Mouse (Mus musculus) hindbrain, embryonic 15.5 days (tissue): ENCODE measurements around the gene Tacr2. TPM values are rescaled to one million over a fixed set of nuclear protein-coding genes. Genes with fewer than 3 reads are reported as not detected.

Experiments used
- ATAC-seq: fragments of 200-750 bp; cut with Nextera tagmentation; 2 replicates; pipeline ENCODE4 v1.8.0; 2017; ENCODE audit warnings: low read depth, moderate number of reproducible peaks, moderate TSS enrichment; ENCODE audit not compliant: low FRiP score
- H3K27ac ChIP-seq: fragments of 300-500 bp; sonication (generic); replicated peaks from 2 replicates; pipeline ENCODE4 v1.5.1; 2015; ENCODE audit warnings: mild to moderate bottlenecking, inconsistent platforms
- H3K27me3 ChIP-seq: fragments of 300-500 bp; sonication (generic); 2 replicates; pipeline ENCODE4 v1.6.1; 2015; ENCODE audit warnings: control low read depth, inconsistent platforms
- H3K36me3 ChIP-seq: fragments of 300-500 bp; sonication (generic); 2 replicates; pipeline ENCODE4 v1.6.1; 2015; ENCODE audit warnings: control low read depth, inconsistent platforms
- H3K4me1 ChIP-seq: fragments of 300-500 bp; sonication (generic); replicated peaks from 2 replicates; pipeline ENCODE4 v1.6.1; 2015; ENCODE audit warnings: control low read depth, inconsistent platforms
- H3K4me2 ChIP-seq: fragments of 300-500 bp; sonication (generic); 2 replicates; pipeline ENCODE4 v1.6.1; 2015; ENCODE audit warnings: moderate library complexity, mild to moderate bottlenecking, inconsistent platforms
- H3K4me3 ChIP-seq: fragments of 300-500 bp; sonication (generic); 2 replicates; pipeline ENCODE4 v1.5.1; 2015; ENCODE audit warnings: mild to moderate bottlenecking, inconsistent platforms
- H3K9ac ChIP-seq: fragments of 300-500 bp; sonication (generic); 2 replicates; pipeline ENCODE4 v1.6.1; 2015; ENCODE audit warnings: inconsistent platforms
- H3K9me3 ChIP-seq: fragments of 300-500 bp; sonication (generic); 2 replicates; pipeline ENCODE4 v1.6.1; 2016; ENCODE audit warnings: control low read depth, inconsistent platforms
- WGBS: fragments of 180-500 bp; shearing (Covaris S2); methylation state at CpG from one replicate; pipeline ENCODE4 v1.1.7; 2015; 5-methylcytosine and 5-hydroxymethylcytosine counted together
- polyA plus RNA-seq: library from polyadenylated mRNA; unstranded; fragments of >200 nt; fragmentation: Nextera tagmentation; extraction: Ambion mirVana; gene quantifications from 2 replicates; pipeline ENCODE4 v1.2.1, GENCODE M21; 2015

The Tacr2 gene
- polyA plus RNA-seq, 1 experiment from 2014 or later = not detected

GRCm38 (mm10) chr10:62282782-62283181, 30.5 kb downstream of the Tacr2 start:
- Histone ChIP-seq H3K4me3 (no peak overlapping the region), H3K36me3 (peaks cover 63% of the 10 kb centered on the region)
- 48% methylated on average over 9 of the region's 9 CpGs for WGBS

GRCm38 (mm10) chr10:62283206-62283792, 31.1 kb downstream of the Tacr2 start:
- WGBS = 87% methylated on average over 4 of the region's 4 CpGs

More at GRCm38 (mm10) chr10:62282782-62283181, 30.5 kb downstream of the Tacr2 start:
- Histone ChIP-seq H3K27me3 (no peaks in the 10 kb centered on the region), H3K27ac (no peak overlapping the region), H3K9me3 (no peaks in the 10 kb centered on the region), H3K4me2 (no peak overlapping the region), H3K4me1 (no peaks in the 10 kb centered on the region), H3K9ac (no peak overlapping the region)
- ATAC-seq = 0 out of 2 replicates have a peak, but pooled peaks have one; percentile 48

DNA sequence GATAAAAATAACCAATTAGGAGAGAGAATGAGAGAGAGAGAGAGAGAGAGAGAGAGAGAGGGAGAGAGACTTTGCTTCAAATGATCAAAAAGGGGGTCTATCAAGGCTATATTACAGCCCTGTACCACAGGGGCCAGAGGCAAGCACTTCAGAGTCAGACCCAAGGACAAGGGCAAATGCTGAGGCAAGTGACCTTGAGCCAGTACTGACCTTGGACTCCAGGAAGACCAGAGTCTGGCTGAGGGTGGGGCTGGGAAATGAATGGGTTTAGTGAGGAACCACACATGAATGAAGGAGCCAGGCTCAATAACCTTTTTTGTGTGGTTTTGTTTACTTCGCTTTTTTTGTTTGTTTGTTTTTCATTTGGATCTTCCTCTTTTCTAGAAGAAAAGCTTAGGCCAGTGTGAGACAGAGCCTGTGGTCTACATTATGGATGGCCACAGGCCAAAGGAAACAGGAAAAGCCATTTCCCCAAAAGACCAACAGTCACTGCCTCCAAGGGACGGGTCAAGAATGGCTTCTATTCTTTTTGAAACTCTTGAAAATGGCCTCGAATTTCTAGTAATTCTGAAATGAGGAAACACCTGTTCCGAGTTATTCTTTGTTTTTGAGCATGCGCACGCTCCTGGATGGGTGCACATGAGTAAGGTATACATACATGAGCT, 35.4 kb downstream of the Tacr2 start:
- peaks cover 60% of the 10 kb centered on the region for H3K36me3 ChIP-seq
- 76% methylated on average over 6 of the region's 6 CpGs for WGBS

More at GRCm38 (mm10) chr10:62283206-62283792, 31.1 kb downstream of the Tacr2 start:
- Histone ChIP-seq H3K27ac (no peak overlapping the region), H3K4me1 (no peaks in the 10 kb centered on the region), H3K4me3 (no peak overlapping the region), H3K4me2 (no peak overlapping the region), H3K9me3 (no peaks in the 10 kb centered on the region), H3K9ac (no peak overlapping the region), H3K36me3 (peaks cover 65% of the 10 kb centered on the region), H3K27me3 (no peaks in the 10 kb centered on the region)
- no peak for ATAC-seq

DNA sequence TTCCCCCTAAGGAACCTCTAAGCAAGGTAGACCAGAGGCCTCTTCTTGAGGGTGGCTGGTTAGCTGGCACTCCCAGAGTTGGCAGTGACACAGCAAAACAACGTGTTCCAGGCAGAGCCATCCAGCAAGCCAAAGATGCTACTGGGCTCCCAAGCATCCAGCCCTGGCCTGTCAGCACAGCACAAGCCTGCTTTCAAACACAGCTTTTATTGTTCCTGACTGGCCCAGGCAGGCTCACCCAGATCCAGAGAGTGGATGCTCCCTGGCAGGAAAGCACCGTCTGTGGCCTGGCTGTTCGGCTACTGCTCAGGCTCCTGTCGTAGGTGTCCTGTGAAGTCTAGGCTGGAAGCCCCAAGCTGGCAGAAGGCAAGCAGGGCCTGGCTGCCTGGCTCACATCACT, 41.9 kb downstream of the Tacr2 start:
- no peak overlapping the region for H3K9ac ChIP-seq
- no peak overlapping the region for H3K4me2 ChIP-seq
- H3K27me3 ChIP-seq = no peaks in the 10 kb centered on the region
- H3K4me1 ChIP-seq = no peaks in the 10 kb centered on the region
- no peak overlapping the region for H3K4me3 ChIP-seq
- H3K9me3 ChIP-seq = no peaks in the 10 kb centered on the region
- H3K36me3 ChIP-seq = peaks cover 66% of the 10 kb centered on the region
- WGBS = 73% methylated on average over 4 of the region's 4 CpGs
- no peak for ATAC-seq
- no peak overlapping the region for H3K27ac ChIP-seq

More for the DNA sequence above, 35.4 kb downstream of the Tacr2 start:
- ATAC-seq = no peak
- H3K27ac ChIP-seq = no peak overlapping the region
- no peak overlapping the region for H3K4me3 ChIP-seq
- H3K27me3 ChIP-seq = no peaks in the 10 kb centered on the region
- H3K9me3 ChIP-seq = no peaks in the 10 kb centered on the region
- no peak overlapping the region for H3K9ac ChIP-seq
- H3K4me2 ChIP-seq = no peak overlapping the region
- no peaks in the 10 kb centered on the region for H3K4me1 ChIP-seq

DNA sequence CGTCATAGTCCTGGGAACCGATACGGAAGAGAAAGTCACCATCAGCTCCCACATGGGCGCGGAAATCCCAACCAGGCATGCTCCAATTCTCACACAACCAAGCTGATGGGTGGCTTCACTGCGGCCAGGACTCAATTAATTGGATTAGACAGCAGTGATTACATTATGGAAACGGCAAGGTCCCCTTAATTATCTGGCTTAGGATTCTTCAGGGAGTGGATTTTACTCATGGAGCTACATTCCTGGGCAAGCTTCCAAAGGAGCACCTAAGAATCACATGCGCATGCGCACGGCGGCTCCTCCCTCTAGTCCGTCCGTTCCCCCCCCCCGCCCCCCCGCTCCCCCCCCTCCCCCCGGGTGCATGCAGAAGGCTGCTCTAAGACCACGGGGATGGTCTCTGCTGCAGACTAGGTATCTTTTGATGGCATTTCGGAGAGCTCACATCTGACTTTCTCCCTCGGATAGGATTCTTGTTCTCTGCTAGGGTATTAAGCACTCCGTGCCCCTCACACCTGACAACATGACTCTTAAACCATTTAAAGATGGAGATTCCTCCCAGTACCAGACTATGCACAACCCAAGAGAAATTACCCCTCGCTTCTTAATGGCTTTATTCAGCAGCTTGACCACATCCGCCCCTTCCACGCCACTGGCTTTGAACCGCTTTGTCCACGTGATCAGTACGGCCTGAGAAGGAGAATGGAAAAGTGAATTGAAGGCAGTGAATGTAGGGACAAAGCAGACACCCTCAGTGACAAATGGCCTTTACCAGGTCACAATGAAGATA, 44.0 kb downstream of the Tacr2 start:
- no peak for ATAC-seq
- Histone ChIP-seq H3K36me3 (peaks cover 56% of the 10 kb centered on the region), H3K27ac (no peak overlapping the region)

DNA sequence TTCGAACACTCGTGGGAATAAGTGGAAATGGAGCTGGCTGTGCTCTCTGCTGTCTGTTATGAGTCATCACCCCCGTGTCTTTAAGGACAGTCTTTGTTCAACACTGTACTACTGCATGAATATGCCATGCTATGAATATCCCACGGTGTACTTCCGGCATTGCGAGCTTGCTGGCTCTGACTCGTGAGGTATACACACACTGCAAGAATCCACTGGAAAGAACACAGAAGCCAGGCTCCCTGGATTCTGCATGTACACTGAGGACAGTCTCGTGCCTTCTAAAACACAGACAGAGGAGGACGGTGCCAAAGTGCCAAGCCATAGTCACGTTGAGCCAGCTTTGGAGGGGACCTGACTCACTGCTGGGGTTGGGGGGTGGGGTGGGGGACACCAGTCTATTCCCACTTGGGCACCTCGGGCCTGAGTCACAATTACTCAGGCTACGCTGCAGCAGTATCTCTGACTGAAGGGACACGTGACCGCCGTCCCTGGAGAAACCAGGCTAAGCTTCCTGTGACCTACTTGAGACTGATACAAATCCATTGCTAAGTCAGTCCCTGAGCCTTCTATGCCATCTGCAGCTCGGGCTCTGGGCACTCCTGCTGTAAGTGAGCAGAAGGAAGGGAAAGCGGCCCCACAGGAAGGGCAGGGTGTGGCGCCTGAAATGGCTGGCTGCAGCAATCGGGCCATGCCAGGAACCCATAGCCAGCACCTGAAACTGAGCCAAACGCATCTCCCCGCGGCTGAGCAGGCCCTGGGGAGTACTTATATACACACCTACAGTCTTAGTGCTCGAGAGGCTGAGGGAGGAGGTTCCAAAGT, 48.0 kb downstream of the Tacr2 start:
- WGBS = 79% methylated on average over 23 of the region's 23 CpGs
- Histone ChIP-seq H3K4me3 (no peak overlapping the region), H3K27ac (no peak overlapping the region), H3K36me3 (peaks cover 35% of the 10 kb centered on the region), H3K4me1 (no peaks in the 10 kb centered on the region), H3K9ac (no peak overlapping the region), H3K9me3 (no peaks in the 10 kb centered on the region), H3K27me3 (no peaks in the 10 kb centered on the region), H3K4me2 (no peak overlapping the region)
- no peak for ATAC-seq

More for the DNA sequence above, 44.0 kb downstream of the Tacr2 start:
- Histone ChIP-seq H3K4me3 (no peak overlapping the region), H3K9me3 (no peaks in the 10 kb centered on the region), H3K9ac (no peak overlapping the region), H3K27me3 (no peaks in the 10 kb centered on the region), H3K4me2 (peak overlapping the region; percentile 28; the same call in 1 of the 2 replicates), H3K4me1 (no peaks in the 10 kb centered on the region)
- 47% methylated on average over 21 of the region's 26 CpGs for WGBS

- H3K4me2 ChIP-seq = no peak overlapping the region
- H3K27ac ChIP-seq = no peak overlapping the region
- H3K4me1 ChIP-seq = no peaks in the 10 kb centered on the region
- no peak overlapping the region for H3K9ac ChIP-seq
- WGBS = 87% methylated on average over 6 of the region's 6 CpGs
- peaks cover 5% of the 10 kb centered on the region for H3K36me3 ChIP-seq
- H3K9me3 ChIP-seq = no peaks in the 10 kb centered on the region
- ATAC-seq = no peak
- no peaks in the 10 kb centered on the region for H3K27me3 ChIP-seq
- no peak overlapping the region for H3K4me3 ChIP-seq
Measured at GRCm38 (mm10) chr10:62305090-62305489, 52.9 kb downstream of the Tacr2 start.

- H3K9me3 ChIP-seq = no peaks in the 10 kb centered on the region
Measured at GRCm38 (mm10) chr10:62306483-62306882, 54.2 kb downstream of the Tacr2 start.

GRCm38 (mm10) chr10:62308896-62309491, 56.8 kb downstream of the Tacr2 start:
- Histone ChIP-seq H3K4me1 (no peaks in the 10 kb centered on the region), H3K4me2 (no peak overlapping the region), H3K4me3 (no peak overlapping the region), H3K27me3 (no peaks in the 10 kb centered on the region), H3K36me3 (peaks cover 5% of the 10 kb centered on the region; the same call in 1 of the 2 replicates), H3K9ac (no peak overlapping the region), H3K27ac (no peak overlapping the region), H3K9me3 (no peaks in the 10 kb centered on the region)
- 93% methylated on average over 11 of the region's 11 CpGs for WGBS
- ATAC-seq = no peak

More at GRCm38 (mm10) chr10:62306483-62306882, 54.2 kb downstream of the Tacr2 start:
- no peak overlapping the region for H3K4me3 ChIP-seq
- no peaks in the 10 kb centered on the region for H3K4me1 ChIP-seq
- 63% methylated on average over 3 of the region's 3 CpGs for WGBS
- ATAC-seq = no peak
- H3K36me3 ChIP-seq = peaks cover 5% of the 10 kb centered on the region
- no peak overlapping the region for H3K27ac ChIP-seq
- no peak overlapping the region for H3K9ac ChIP-seq
- no peaks in the 10 kb centered on the region for H3K27me3 ChIP-seq
- H3K4me2 ChIP-seq = no peak overlapping the region

DNA sequence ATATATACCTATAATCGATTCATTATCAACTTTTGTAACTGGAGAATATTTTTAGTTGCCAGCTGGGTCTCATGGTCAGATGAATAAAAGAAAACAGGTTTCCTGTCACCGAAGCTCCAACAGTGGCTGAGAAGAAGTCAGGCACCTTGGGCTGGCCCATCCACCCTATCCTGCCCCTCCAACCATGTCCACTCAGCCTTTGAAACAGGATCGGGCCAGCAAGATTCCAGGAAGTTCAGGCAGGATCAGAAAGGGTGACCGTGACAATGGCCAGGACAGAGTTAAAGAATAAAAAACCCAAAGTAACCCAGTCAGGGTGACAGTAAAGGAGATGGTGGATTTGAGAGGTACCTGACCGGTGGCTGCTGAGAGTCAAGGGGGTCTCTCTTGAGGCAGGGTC, 57.4 kb downstream of the Tacr2 start:
- WGBS = 88% methylated on average over 5 of the region's 5 CpGs
- H3K27me3 ChIP-seq = no peaks in the 10 kb centered on the region
- no peak overlapping the region for H3K4me2 ChIP-seq
- no peak for ATAC-seq
- no peaks in the 10 kb centered on the region for H3K4me1 ChIP-seq
- H3K9me3 ChIP-seq = no peaks in the 10 kb centered on the region
- H3K4me3 ChIP-seq = no peak overlapping the region
- H3K27ac ChIP-seq = no peak overlapping the region
- no peak overlapping the region for H3K9ac ChIP-seq
- peaks cover under 1% of the 10 kb centered on the region; the same call in 1 of the 2 replicates for H3K36me3 ChIP-seq
